Mouse (Mus musculus): ENCODE results near the gene Fam133b. TPM values are rescaled to one million over a fixed set of nuclear protein-coding genes. Genes with fewer than 3 reads are reported as not detected.

The Fam133b gene
- polyA plus RNA-seq, 1 experiment from 2014 or later = 16.4 TPM

- 92% methylated on average over 2 of the region's 2 CpGs for WGBS
- no peak for TF ChIP-seq EP300 (optimal IDR thresholded peaks at IDR 0.05)
- 0 out of 2 replicates have a peak, but pooled peaks have one; percentile 2 for TF ChIP-seq CTCF (IDR thresholded peaks at IDR 0.05; ENCODE audit: low read depth)
- no peak for DNase-seq (ENCODE audit: low spot score)
- no peaks in the 10 kb centered on the region for H3K27me3 ChIP-seq (ENCODE audit: control insufficient read depth, insufficient read depth, low read length)
- no peak for ATAC-seq (ENCODE audit: low FRiP score, low TSS enrichment)
- no peak overlapping the region for H3K27ac ChIP-seq (replicated peaks)
- no peak overlapping the region for H3K4me3 ChIP-seq (ENCODE audit: low read depth, low read length)
- no peaks in the 10 kb centered on the region for H3K9me3 ChIP-seq (ENCODE audit: control insufficient read depth, low read length)
- no peaks in the 10 kb centered on the region for H3K4me1 ChIP-seq (replicated peaks; ENCODE audit: control insufficient read depth, insufficient read depth)
- peaks cover 37% of the 10 kb centered on the region for H3K36me3 ChIP-seq (ENCODE audit: control insufficient read depth, insufficient read depth, low read length)
- no peak overlapping the region for H3K4me2 ChIP-seq (replicated peaks; ENCODE audit: low read depth)
- no peak overlapping the region for H3K9ac ChIP-seq (ENCODE audit: low read length)
Measured at GRCm38 (mm10) chr5:3574825-3575224, 31.2 kb downstream of the Fam133b start.

- 93% methylated on average over 2 of the region's 2 CpGs for WGBS
- DNase-seq (ENCODE audit: low spot score) (no peak), ATAC-seq (ENCODE audit: low FRiP score, low TSS enrichment) (no peak)
- no peak overlapping the region for H3K27ac ChIP-seq (replicated peaks)
- no peaks in the 10 kb centered on the region for H3K9me3 ChIP-seq (ENCODE audit: control insufficient read depth, low read length)
- no peak overlapping the region for H3K4me2 ChIP-seq (replicated peaks; ENCODE audit: low read depth)
- no peak overlapping the region for H3K9ac ChIP-seq (ENCODE audit: low read length)
- H3K4me1 ChIP-seq (replicated peaks; ENCODE audit: control insufficient read depth, insufficient read depth) = no peaks in the 10 kb centered on the region
- H3K4me3 ChIP-seq (ENCODE audit: low read depth, low read length) = no peak overlapping the region
- TF ChIP-seq EP300 (optimal IDR thresholded peaks at IDR 0.05) (no peak), CTCF (IDR thresholded peaks at IDR 0.05; ENCODE audit: low read depth) (no peak)
- H3K27me3 ChIP-seq (ENCODE audit: control insufficient read depth, insufficient read depth, low read length) = no peaks in the 10 kb centered on the region
- H3K36me3 ChIP-seq (ENCODE audit: control insufficient read depth, insufficient read depth, low read length) = peaks cover 35% of the 10 kb centered on the region
Measured at GRCm38 (mm10) chr5:3577939-3578338, 34.3 kb downstream of the Fam133b start.

- DNase-seq (ENCODE audit: low spot score) = no peak
- no peak for ATAC-seq (ENCODE audit: low FRiP score, low TSS enrichment)
- 95% methylated on average over 7 of the region's 7 CpGs for WGBS
- no peak overlapping the region for H3K9ac ChIP-seq (ENCODE audit: low read length)
- no peak overlapping the region for H3K4me3 ChIP-seq (ENCODE audit: low read depth, low read length)
- H3K27ac ChIP-seq (replicated peaks) = no peak overlapping the region
- H3K36me3 ChIP-seq (ENCODE audit: control insufficient read depth, insufficient read depth, low read length) = peaks cover 43% of the 10 kb centered on the region
- H3K4me1 ChIP-seq (replicated peaks; ENCODE audit: control insufficient read depth, insufficient read depth) = no peaks in the 10 kb centered on the region
- TF ChIP-seq CTCF (IDR thresholded peaks at IDR 0.05; ENCODE audit: low read depth) (no peak), EP300 (optimal IDR thresholded peaks at IDR 0.05) (no peak)
- H3K4me2 ChIP-seq (replicated peaks; ENCODE audit: low read depth) = no peak overlapping the region
- H3K9me3 ChIP-seq (ENCODE audit: control insufficient read depth, low read length) = no peaks in the 10 kb centered on the region
- no peaks in the 10 kb centered on the region for H3K27me3 ChIP-seq (ENCODE audit: control insufficient read depth, insufficient read depth, low read length)
Measured at GRCm38 (mm10) chr5:3579066-3579465, 35.4 kb downstream of the Fam133b start.

GRCm38 (mm10) chr5:3595693-3596398, 52.2 kb downstream of the Fam133b start, which contains the start of gene Pex1:
TSS of gene Pex1 (plus strand) at chr5:3596066.
- DNase-seq (ENCODE audit: low spot score) = peak; percentile 97
- H3K4me1 ChIP-seq (replicated peaks; ENCODE audit: control insufficient read depth, insufficient read depth) = peaks cover 4% of the 10 kb centered on the region; the same call in 1 of the 2 replicates
- H3K36me3 ChIP-seq (ENCODE audit: control insufficient read depth, insufficient read depth, low read length) = peaks cover 4% of the 10 kb centered on the region; the same call in 1 of the 2 replicates
- H3K27ac ChIP-seq (replicated peaks) = peak within 1 kb of the TSS; percentile 84
- H3K27me3 ChIP-seq (ENCODE audit: control insufficient read depth, insufficient read depth, low read length) = no peaks in the 10 kb centered on the region
- ATAC-seq (ENCODE audit: low FRiP score, low TSS enrichment) = peak; percentile 99
- peak within 1 kb of the TSS; percentile 82 for H3K9ac ChIP-seq (ENCODE audit: low read length)
- WGBS = under 1% methylated on average over 48 of the region's 50 CpGs
- H3K4me3 ChIP-seq (ENCODE audit: low read depth, low read length) = peak within 1 kb of the TSS; percentile 80
- H3K4me2 ChIP-seq (replicated peaks; ENCODE audit: low read depth) = peak within 1 kb of the TSS; percentile 86
- no peaks in the 10 kb centered on the region for H3K9me3 ChIP-seq (ENCODE audit: control insufficient read depth, low read length)
- TF ChIP-seq CTCF (IDR thresholded peaks at IDR 0.05; ENCODE audit: low read depth) = peak; percentile 61
- TF ChIP-seq EP300 (optimal IDR thresholded peaks at IDR 0.05) = no peak

- under 1% methylated on average over 31 of the region's 31 CpGs for WGBS
- no peak for TF ChIP-seq EP300 (optimal IDR thresholded peaks at IDR 0.05)
- peak; percentile 80 for TF ChIP-seq CTCF (IDR thresholded peaks at IDR 0.05; ENCODE audit: low read depth)
- Histone ChIP-seq H3K4me1 (replicated peaks; ENCODE audit: control insufficient read depth, insufficient read depth) (peaks cover 4% of the 10 kb centered on the region; the same call in 1 of the 2 replicates), H3K4me2 (replicated peaks; ENCODE audit: low read depth) (peak within 1 kb of the TSS; percentile 86), H3K9me3 (ENCODE audit: control insufficient read depth, low read length) (no peaks in the 10 kb centered on the region), H3K27me3 (ENCODE audit: control insufficient read depth, insufficient read depth, low read length) (no peaks in the 10 kb centered on the region), H3K27ac (replicated peaks) (peak within 1 kb of the TSS; percentile 84), H3K4me3 (ENCODE audit: low read depth, low read length) (peak within 1 kb of the TSS; percentile 80), H3K9ac (ENCODE audit: low read length) (peak within 1 kb of the TSS; percentile 82), H3K36me3 (ENCODE audit: control insufficient read depth, insufficient read depth, low read length) (no peaks in the 10 kb centered on the region)
- ATAC-seq (ENCODE audit: low FRiP score, low TSS enrichment) = peak; percentile 88
- DNase-seq (ENCODE audit: low spot score) = peak; percentile 88
Measured at GRCm38 (mm10) chr5:3596399-3596766, 52.8 kb downstream of the Fam133b start, which contains the start of gene Rbm48. TSS of gene Rbm48 (minus strand) at chr5:3596585.

- Histone ChIP-seq H3K4me1 (replicated peaks; ENCODE audit: control insufficient read depth, insufficient read depth) (peaks cover 4% of the 10 kb centered on the region; the same call in 1 of the 2 replicates), H3K4me2 (replicated peaks; ENCODE audit: low read depth) (peak overlapping the region; percentile 66), H3K27ac (replicated peaks) (no peak overlapping the region), H3K9ac (ENCODE audit: low read length) (no peak overlapping the region; the same call in 1 of the 2 replicates), H3K4me3 (ENCODE audit: low read depth, low read length) (no peak overlapping the region), H3K36me3 (ENCODE audit: control insufficient read depth, insufficient read depth, low read length) (no peaks in the 10 kb centered on the region), H3K27me3 (ENCODE audit: control insufficient read depth, insufficient read depth, low read length) (no peaks in the 10 kb centered on the region), H3K9me3 (ENCODE audit: control insufficient read depth, low read length) (no peaks in the 10 kb centered on the region)
- no peak for DNase-seq (ENCODE audit: low spot score)
- TF ChIP-seq CTCF (IDR thresholded peaks at IDR 0.05; ENCODE audit: low read depth) (no peak), EP300 (optimal IDR thresholded peaks at IDR 0.05) (no peak)
- no peak for ATAC-seq (ENCODE audit: low FRiP score, low TSS enrichment)
Measured at GRCm38 (mm10) chr5:3597171-3597570, 53.5 kb downstream of the Fam133b start.

Data from stomach, postnatal 0 days (tissue).